Mouse (Mus musculus): Measurements from ENCODE around the gene Atg4d. TPM values are rescaled to one million over a fixed set of nuclear protein-coding genes. Genes with fewer than 3 reads are reported as not detected.
"Not testable (repeated sequence)": the region's sequence is repeated elsewhere in the genome, so short reads cannot be mapped to it uniquely, and the experiment has no call there.

Atg4d gene
- total RNA-seq, 2 experiments from 2014 or later: 33.4 to 38.7 TPM

- DNase-seq (ENCODE audit: low spot score in 2 of 2): peak; percentile 50 to 71
Measured at GRCm38 (mm10) chr9:21238733-21239464, 26.2 kb upstream of the Atg4d start, which contains the start of gene Keap1. Keap1 (minus strand) TSS chr9:21239361.

- no peak for DNase-seq (ENCODE audit: low spot score in 2 of 2)
Measured at GRCm38 (mm10) chr9:21239465-21239848, 25.6 kb upstream of the Atg4d start.

- DNase-seq (ENCODE audit: low spot score in 2 of 2): peak in 1 of 2 experiments; percentile 56
Measured at GRCm38 (mm10) chr9:21241343-21241742, 23.8 kb upstream of the Atg4d start.

GRCm38 (mm10) chr9:21243826-21244427 lies 21.2 kb upstream of the Atg4d start:
- no peak for DNase-seq (ENCODE audit: low spot score in 2 of 2)

- DNase-seq (ENCODE audit: low spot score in 2 of 2): no peak
Measured at GRCm38 (mm10) chr9:21244428-21245112, 20.5 kb upstream of the Atg4d start.

GRCm38 (mm10) chr9:21245113-21245487 lies 20.0 kb upstream of the Atg4d start:
- DNase-seq (ENCODE audit: low spot score in 2 of 2): no peak

- no peak for DNase-seq (ENCODE audit: low spot score in 2 of 2)
Measured at GRCm38 (mm10) chr9:21246342-21246741, 18.8 kb upstream of the Atg4d start.

- DNase-seq (ENCODE audit: low spot score in 2 of 2): no peak
Measured at GRCm38 (mm10) chr9:21248326-21248725, 16.8 kb upstream of the Atg4d start, which contains the start of gene S1pr5. S1pr5 (minus strand) TSS chr9:21248443.

- no peak for DNase-seq (ENCODE audit: low spot score in 2 of 2)
Measured at GRCm38 (mm10) chr9:21249629-21250508, 15.2 kb upstream of the Atg4d start.

GRCm38 (mm10) chr9:21250509-21250908 lies 14.6 kb upstream of the Atg4d start:
- DNase-seq (ENCODE audit: low spot score in 2 of 2): no peak

- DNase-seq (ENCODE audit: low spot score in 2 of 2): no peak
Measured at GRCm38 (mm10) chr9:21251116-21251735, 13.9 kb upstream of the Atg4d start.

GRCm38 (mm10) chr9:21254690-21255089 lies 10.4 kb upstream of the Atg4d start:
- no peak for DNase-seq (ENCODE audit: low spot score in 2 of 2)

- not testable (repeated sequence) for DNase-seq (ENCODE audit: low spot score in 2 of 2)
Measured at GRCm38 (mm10) chr9:21256349-21256748, 8.7 kb upstream of the Atg4d start.

- DNase-seq (ENCODE audit: low spot score in 2 of 2): no peak
Measured at GRCm38 (mm10) chr9:21260491-21261040, 4.5 kb upstream of the Atg4d start.

- DNase-seq (ENCODE audit: low spot score in 2 of 2): no peak
Measured at GRCm38 (mm10) chr9:21261831-21262230, 3.3 kb upstream of the Atg4d start.

- no peak for DNase-seq (ENCODE audit: low spot score in 2 of 2)
Measured at GRCm38 (mm10) chr9:21264272-21264999, 657 bp upstream of the Atg4d start.

GRCm38 (mm10) chr9:21265611-21266010 lies 518 bp downstream of the Atg4d start:
- DNase-seq (ENCODE audit: low spot score in 2 of 2): no peak

- DNase-seq (ENCODE audit: low spot score in 2 of 2): no peak
Measured at GRCm38 (mm10) chr9:21266889-21267288, 1.8 kb downstream of the Atg4d start.

- no peak for DNase-seq (ENCODE audit: low spot score in 2 of 2)
Measured at GRCm38 (mm10) chr9:21268305-21268704, 3.2 kb downstream of the Atg4d start.

- not testable (repeated sequence) for DNase-seq (ENCODE audit: low spot score in 2 of 2)
Measured at GRCm38 (mm10) chr9:21269590-21269989, 4.5 kb downstream of the Atg4d start.
